Mouse (Mus musculus): ENCODE data around the gene Olfr444. TPM values are rescaled to one million over a fixed set of nuclear protein-coding genes. Genes with fewer than 3 reads are reported as not detected.

The Olfr444 gene
- not detected in 2 replicates for polyA plus RNA-seq (2012; rRNA removed)

GRCm38 (mm10) chr6:42948767-42949166, at the start of gene Olfr444:
Olfr444 (plus strand) TSS chr6:42949067.

GRCm38 (mm10) chr6:42908578-42908977, 40.3 kb upstream of the Olfr444 start, which contains the start of gene Olfr447:
Olfr447 (plus strand) TSS chr6:42908878.

GRCm38 (mm10) chr6:42921077-42921476, 27.8 kb upstream of the Olfr444 start, which contains the start of gene Olfr446:
Olfr446 (plus strand) TSS chr6:42921377.

Other genes starting within 250 kb of the Olfr444 start
- 138 and 142 TPM in 2 replicates for gene Tcaf1, start 239.0 kb upstream of the Olfr444 start, polyA plus RNA-seq (2012; rRNA removed)
- not detected in 2 replicates for gene Olfr453, start 209.7 kb upstream of the Olfr444 start, polyA plus RNA-seq (2012; rRNA removed)
- not detected in 2 replicates for gene Olfr38, start 192.7 kb upstream of the Olfr444 start, polyA plus RNA-seq (2012; rRNA removed)
- not detected in 2 replicates for gene Olfr452, start 164.0 kb upstream of the Olfr444 start, polyA plus RNA-seq (2012; rRNA removed)
- gene Olfr450, start 137.1 kb upstream of the Olfr444 start, polyA plus RNA-seq (2012; rRNA removed) = not detected in 2 replicates
- gene Olfr449, start 114.7 kb upstream of the Olfr444 start, polyA plus RNA-seq (2012; rRNA removed) = not detected in 2 replicates
- gene Olfr448, start 58.6 kb upstream of the Olfr444 start, polyA plus RNA-seq (2012; rRNA removed) = not detected in 2 replicates
- not detected in 2 replicates for gene Olfr447, start 40.2 kb upstream of the Olfr444 start, polyA plus RNA-seq (2012; rRNA removed)
- gene Olfr446, start 27.7 kb upstream of the Olfr444 start, polyA plus RNA-seq (2012; rRNA removed) = not detected in 2 replicates
- gene Olfr441, start 157.3 kb downstream of the Olfr444 start, polyA plus RNA-seq (2012; rRNA removed) = not detected in 2 replicates
- gene Olfr237-ps1, start 197.5 kb downstream of the Olfr444 start, polyA plus RNA-seq (2012; rRNA removed) = not detected in 2 replicates
- not detected in 2 replicates for gene Olfr437, start 214.2 kb downstream of the Olfr444 start, polyA plus RNA-seq (2012; rRNA removed)
- gene Olfr13, start 223.1 kb downstream of the Olfr444 start, polyA plus RNA-seq (2012; rRNA removed) = not detected in 2 replicates
- gene Olfr435, start 248.1 kb downstream of the Olfr444 start, polyA plus RNA-seq (2012; rRNA removed) = not detected in 2 replicates